Mouse (Mus musculus): ENCODE results near the gene Aspdh. TPM values are rescaled to one million over a fixed set of nuclear protein-coding genes. Genes with fewer than 3 reads are reported as not detected.
A peak's percentile ranks its signal among the peaks of the same experiment; 100 is the strongest.

Gene Aspdh
- 1.2 and 2.1 TPM in 2 replicates for polyA plus RNA-seq (2014; fragmentation: Nextera tagmentation; extraction: Ambion mirVana)

GRCm38 (mm10) chr7:44465111-44465510 is at the start of gene Aspdh:
Gene Aspdh (plus strand): TSS chr7:44465391.
- Histone ChIP-seq H3K4me1 (replicated peaks; ENCODE audit: control insufficient read depth, insufficient read depth, low read length) (peaks cover 14% of the 10 kb centered on the region), H3K9ac (ENCODE audit: low read depth, low read length) (no peak within 1 kb of the TSS), H3K27me3 (ENCODE audit: control insufficient read depth, insufficient read depth, low read length) (peaks cover 21% of the 10 kb centered on the region), H3K9me3 (ENCODE audit: control insufficient read depth, low read length) (no peaks in the 10 kb centered on the region), H3K27ac (ENCODE audit: low read depth, low read length) (peak within 1 kb of the TSS; percentile 53; the same call in 1 of the 2 replicates), H3K4me3 (ENCODE audit: low read depth, low read length) (no peak within 1 kb of the TSS), H3K36me3 (ENCODE audit: control insufficient read depth, insufficient read depth, low read length) (peaks cover 16% of the 10 kb centered on the region; the same call in 1 of the 2 replicates), H3K4me2 (replicated peaks; ENCODE audit: low read depth, low read length) (no peak within 1 kb of the TSS)
- DNase-seq (ENCODE audit: low spot score) (no peak), ATAC-seq (ENCODE audit: low FRiP score) (no peak)
- 49% methylated on average over 2 of the region's 2 CpGs for WGBS

DNA sequence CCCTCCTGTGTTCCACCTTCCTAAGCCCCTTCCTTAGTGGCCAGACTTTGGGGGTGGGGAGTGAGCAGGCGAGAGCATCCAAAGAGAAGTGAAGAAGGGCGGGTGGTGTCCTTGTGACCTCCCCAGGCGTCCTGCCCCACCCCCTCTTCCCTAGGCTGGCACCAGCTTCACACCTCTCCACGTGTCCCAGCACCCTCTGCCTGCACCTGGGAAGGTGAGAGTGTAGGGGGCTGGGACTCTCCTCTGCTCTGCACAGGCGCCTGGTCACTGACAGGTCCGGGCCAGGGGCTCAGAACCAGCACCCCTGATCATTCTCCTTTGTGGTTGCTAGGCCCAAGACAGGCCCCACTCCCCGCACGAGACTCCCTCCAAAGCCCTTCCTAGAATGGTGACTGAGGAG is 37.5 kb upstream of the Aspdh start:
- 15% methylated on average over 7 of the region's 8 CpGs for WGBS

GRCm38 (mm10) chr7:44428171-44428950 is 36.8 kb upstream of the Aspdh start:
- H3K4me2 ChIP-seq (replicated peaks; ENCODE audit: low read depth, low read length): peak overlapping the region; percentile 81
- ATAC-seq (ENCODE audit: low FRiP score): peak; percentile 44
- H3K4me1 ChIP-seq (replicated peaks; ENCODE audit: control insufficient read depth, insufficient read depth, low read length): peaks cover 11% of the 10 kb centered on the region
- WGBS: under 1% methylated on average over 16 of the region's 38 CpGs
- peak overlapping the region; percentile 99 for H3K27ac ChIP-seq (ENCODE audit: low read depth, low read length)
- DNase-seq (ENCODE audit: low spot score): peak; percentile 89
- H3K9me3 ChIP-seq (ENCODE audit: control insufficient read depth, low read length): no peaks in the 10 kb centered on the region
- H3K9ac ChIP-seq (ENCODE audit: low read depth, low read length): peak overlapping the region; percentile 92
- H3K27me3 ChIP-seq (ENCODE audit: control insufficient read depth, insufficient read depth, low read length): 0 out of 2 replicates have a peak, but pooled peaks cover 4% of the 10 kb centered on the region
- peak overlapping the region; percentile 67 for H3K4me3 ChIP-seq (ENCODE audit: low read depth, low read length)
- H3K36me3 ChIP-seq (ENCODE audit: control insufficient read depth, insufficient read depth, low read length): no peaks in the 10 kb centered on the region

More for the DNA sequence above, 37.5 kb upstream of the Aspdh start:
- peak overlapping the region; percentile 21; the same call in 1 of the 2 replicates for H3K4me3 ChIP-seq (ENCODE audit: low read depth, low read length)
- no peaks in the 10 kb centered on the region for H3K9me3 ChIP-seq (ENCODE audit: control insufficient read depth, low read length)
- H3K27me3 ChIP-seq (ENCODE audit: control insufficient read depth, insufficient read depth, low read length): 0 out of 2 replicates have a peak, but pooled peaks cover 4% of the 10 kb centered on the region
- no peaks in the 10 kb centered on the region for H3K36me3 ChIP-seq (ENCODE audit: control insufficient read depth, insufficient read depth, low read length)
- H3K27ac ChIP-seq (ENCODE audit: low read depth, low read length): peak overlapping the region; percentile 76; the same call in 1 of the 2 replicates
- no peak for ATAC-seq (ENCODE audit: low FRiP score)
- peaks cover 11% of the 10 kb centered on the region for H3K4me1 ChIP-seq (replicated peaks; ENCODE audit: control insufficient read depth, insufficient read depth, low read length)
- DNase-seq (ENCODE audit: low spot score): no peak
- H3K4me2 ChIP-seq (replicated peaks; ENCODE audit: low read depth, low read length): peak overlapping the region; percentile 34
- peak overlapping the region; percentile 54 for H3K9ac ChIP-seq (ENCODE audit: low read depth, low read length)

GRCm38 (mm10) chr7:44428968-44429521 is 36.1 kb upstream of the Aspdh start, which contains the start of gene Lrrc4b:
Gene Lrrc4b (plus strand): TSS chr7:44429018.
- 3% methylated on average over 31 of the region's 69 CpGs for WGBS
- peak; percentile 57 for ATAC-seq (ENCODE audit: low FRiP score)
- H3K27me3 ChIP-seq (ENCODE audit: control insufficient read depth, insufficient read depth, low read length): 0 out of 2 replicates have a peak, but pooled peaks cover 4% of the 10 kb centered on the region

DNA sequence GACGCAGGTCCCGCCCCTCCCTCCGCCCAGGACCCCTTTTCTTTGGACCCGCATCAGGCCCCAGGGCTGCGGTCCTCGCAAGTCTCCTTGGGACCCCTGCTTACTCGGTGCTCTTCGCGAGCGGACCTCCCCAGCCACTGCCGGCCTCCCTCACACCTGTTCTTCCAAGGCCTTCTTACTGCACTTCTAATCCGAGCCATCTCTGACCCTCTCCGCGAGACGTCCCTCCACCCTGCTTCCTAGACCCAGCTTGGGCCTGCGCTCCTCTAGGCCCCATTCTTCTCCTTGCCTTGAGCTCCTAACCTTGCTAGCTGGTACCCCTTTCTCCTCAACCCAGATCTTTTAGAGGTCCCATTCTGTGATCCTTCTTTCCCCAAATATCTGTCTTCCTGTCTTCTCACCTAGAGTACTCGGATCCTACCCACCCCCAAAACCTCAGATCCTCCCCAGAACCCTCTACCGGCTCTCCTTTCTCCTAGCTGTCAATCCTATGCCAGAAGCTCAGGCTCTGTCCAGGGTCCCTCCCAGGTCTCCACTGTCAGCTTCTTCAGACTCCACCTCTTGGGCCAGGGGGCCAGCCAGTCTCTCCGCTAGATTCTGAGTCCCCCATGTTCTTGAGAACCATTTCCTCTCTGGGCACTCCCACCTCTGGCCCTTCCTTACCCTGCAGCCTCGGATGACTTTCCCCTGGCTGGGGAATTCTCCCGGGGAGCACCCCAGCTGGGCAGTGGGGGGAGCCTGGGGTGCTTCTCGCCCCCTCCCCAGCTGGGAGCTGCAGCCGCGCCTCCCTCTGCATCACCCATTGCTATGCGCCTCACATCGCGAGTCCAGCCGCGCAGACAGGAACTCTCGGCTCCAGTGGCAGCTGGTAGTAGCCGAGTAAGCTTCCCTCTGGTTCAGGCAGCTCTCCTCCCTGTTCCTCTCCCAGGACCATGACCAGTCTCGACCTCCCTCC is 35.4 kb upstream of the Aspdh start:
- H3K36me3 ChIP-seq (ENCODE audit: control insufficient read depth, insufficient read depth, low read length): no peaks in the 10 kb centered on the region
- no peaks in the 10 kb centered on the region for H3K9me3 ChIP-seq (ENCODE audit: control insufficient read depth, low read length)
- H3K4me2 ChIP-seq (replicated peaks; ENCODE audit: low read depth, low read length): peak overlapping the region; percentile 81
- H3K9ac ChIP-seq (ENCODE audit: low read depth, low read length): peak overlapping the region; percentile 92
- DNase-seq (ENCODE audit: low spot score): peak; percentile 67
- peak overlapping the region; percentile 67 for H3K4me3 ChIP-seq (ENCODE audit: low read depth, low read length)
- 0 out of 2 replicates have a peak, but pooled peaks cover 4% of the 10 kb centered on the region for H3K27me3 ChIP-seq (ENCODE audit: control insufficient read depth, insufficient read depth, low read length)
- 2% methylated on average over 29 of the region's 32 CpGs for WGBS
- H3K27ac ChIP-seq (ENCODE audit: low read depth, low read length): peak overlapping the region; percentile 99
- peaks cover 11% of the 10 kb centered on the region for H3K4me1 ChIP-seq (replicated peaks; ENCODE audit: control insufficient read depth, insufficient read depth, low read length)
- peak; percentile 39 for ATAC-seq (ENCODE audit: low FRiP score)

More at GRCm38 (mm10) chr7:44428968-44429521, 36.1 kb upstream of the Aspdh start, which contains the start of gene Lrrc4b:
- DNase-seq (ENCODE audit: low spot score): peak; percentile 93
- peak within 1 kb of the TSS; percentile 67 for H3K4me3 ChIP-seq (ENCODE audit: low read depth, low read length)
- no peaks in the 10 kb centered on the region for H3K9me3 ChIP-seq (ENCODE audit: control insufficient read depth, low read length)
- peak within 1 kb of the TSS; percentile 99 for H3K27ac ChIP-seq (ENCODE audit: low read depth, low read length)
- H3K9ac ChIP-seq (ENCODE audit: low read depth, low read length): peak within 1 kb of the TSS; percentile 92
- H3K36me3 ChIP-seq (ENCODE audit: control insufficient read depth, insufficient read depth, low read length): no peaks in the 10 kb centered on the region
- H3K4me2 ChIP-seq (replicated peaks; ENCODE audit: low read depth, low read length): peak within 1 kb of the TSS; percentile 81
- H3K4me1 ChIP-seq (replicated peaks; ENCODE audit: control insufficient read depth, insufficient read depth, low read length): peaks cover 11% of the 10 kb centered on the region

- H3K4me2 ChIP-seq (replicated peaks; ENCODE audit: low read depth, low read length): no peak overlapping the region
- H3K27ac ChIP-seq (ENCODE audit: low read depth, low read length): no peak overlapping the region
- no peaks in the 10 kb centered on the region for H3K9me3 ChIP-seq (ENCODE audit: control insufficient read depth, low read length)
- H3K9ac ChIP-seq (ENCODE audit: low read depth, low read length): no peak overlapping the region
- ATAC-seq (ENCODE audit: low FRiP score): no peak
- no peak overlapping the region for H3K4me3 ChIP-seq (ENCODE audit: low read depth, low read length)
- 71% methylated on average over 6 of the region's 6 CpGs for WGBS
- 0 out of 2 replicates have a peak, but pooled peaks cover 4% of the 10 kb centered on the region for H3K27me3 ChIP-seq (ENCODE audit: control insufficient read depth, insufficient read depth, low read length)
- peaks cover 10% of the 10 kb centered on the region for H3K4me1 ChIP-seq (replicated peaks; ENCODE audit: control insufficient read depth, insufficient read depth, low read length)
- DNase-seq (ENCODE audit: low spot score): no peak
- no peaks in the 10 kb centered on the region for H3K36me3 ChIP-seq (ENCODE audit: control insufficient read depth, insufficient read depth, low read length)
These were observed 32.6 kb upstream of the Aspdh start for GRCm38 (mm10) chr7:44432550-44432949.

DNA sequence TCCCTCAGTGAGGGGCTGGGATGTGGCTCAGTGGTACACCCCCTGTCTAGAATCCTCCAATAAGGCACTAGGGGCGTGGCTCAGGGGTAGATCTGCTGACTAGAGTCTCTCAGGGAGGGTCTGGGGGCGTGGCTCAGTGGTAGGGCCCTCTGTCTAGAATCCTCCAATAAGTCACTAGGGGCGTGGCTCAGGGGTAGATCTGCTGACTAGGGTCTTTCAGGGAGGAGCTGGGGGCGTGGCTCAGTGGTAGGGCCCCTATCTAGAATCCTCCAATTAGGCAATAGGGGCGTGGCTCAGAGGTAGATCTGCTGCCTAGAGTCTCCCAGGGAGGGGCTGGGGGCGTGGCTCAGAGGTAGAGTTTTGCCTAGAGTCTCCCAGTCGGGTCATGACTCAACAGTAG is 31.8 kb upstream of the Aspdh start:
- DNase-seq (ENCODE audit: low spot score) (peak; percentile 83), ATAC-seq (ENCODE audit: low FRiP score) (peak; percentile 55)
- Histone ChIP-seq H3K4me2 (replicated peaks; ENCODE audit: low read depth, low read length) (no peak overlapping the region), H3K4me3 (ENCODE audit: low read depth, low read length) (no peak overlapping the region), H3K36me3 (ENCODE audit: control insufficient read depth, insufficient read depth, low read length) (no peaks in the 10 kb centered on the region), H3K27me3 (ENCODE audit: control insufficient read depth, insufficient read depth, low read length) (0 out of 2 replicates have a peak, but pooled peaks cover 2% of the 10 kb centered on the region), H3K9me3 (ENCODE audit: control insufficient read depth, low read length) (no peaks in the 10 kb centered on the region), H3K4me1 (replicated peaks; ENCODE audit: control insufficient read depth, insufficient read depth, low read length) (peaks cover 8% of the 10 kb centered on the region), H3K9ac (ENCODE audit: low read depth, low read length) (no peak overlapping the region), H3K27ac (ENCODE audit: low read depth, low read length) (no peak overlapping the region)
- WGBS: 2% methylated on average over 7 of the region's 7 CpGs

DNA sequence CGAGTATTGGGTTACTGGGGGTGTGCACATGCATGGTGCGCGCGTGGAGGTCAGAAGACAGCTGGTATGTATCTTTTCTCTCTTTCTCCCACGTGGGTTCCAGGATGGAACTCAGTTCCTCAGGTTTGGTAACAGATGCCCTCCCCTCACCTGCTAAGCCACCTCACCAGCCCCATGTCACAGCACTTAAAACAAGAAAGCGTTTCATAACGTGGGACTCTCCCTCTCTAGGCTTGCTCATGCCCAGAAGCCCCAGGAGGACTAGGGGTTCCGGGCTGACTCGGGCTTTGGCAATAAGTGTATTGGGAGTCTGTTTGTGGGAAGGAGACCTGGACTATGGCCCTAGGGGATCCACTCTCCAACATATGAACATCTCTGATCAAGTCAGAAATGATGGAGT is 31.1 kb upstream of the Aspdh start:
- no peak overlapping the region for H3K27ac ChIP-seq (ENCODE audit: low read depth, low read length)

More for the DNA sequence above, 31.1 kb upstream of the Aspdh start:
- DNase-seq (ENCODE audit: low spot score) (no peak), ATAC-seq (ENCODE audit: low FRiP score) (no peak)
- Histone ChIP-seq H3K36me3 (ENCODE audit: control insufficient read depth, insufficient read depth, low read length) (no peaks in the 10 kb centered on the region), H3K4me2 (replicated peaks; ENCODE audit: low read depth, low read length) (no peak overlapping the region), H3K9ac (ENCODE audit: low read depth, low read length) (no peak overlapping the region), H3K4me3 (ENCODE audit: low read depth, low read length) (no peak overlapping the region), H3K27me3 (ENCODE audit: control insufficient read depth, insufficient read depth, low read length) (0 out of 2 replicates have a peak, but pooled peaks cover 2% of the 10 kb centered on the region), H3K9me3 (ENCODE audit: control insufficient read depth, low read length) (no peaks in the 10 kb centered on the region), H3K4me1 (replicated peaks; ENCODE audit: control insufficient read depth, insufficient read depth, low read length) (peaks cover 8% of the 10 kb centered on the region)
- WGBS: 83% methylated on average over 9 of the region's 9 CpGs
